Mouse (Mus musculus) midbrain, embryonic 13.5 days (tissue): Measurements from ENCODE around the gene Ddah2. TPM values are rescaled to one million over a fixed set of nuclear protein-coding genes. Genes with fewer than 3 reads are reported as not detected.
A peak's percentile ranks its signal among the peaks of the same experiment; 100 is the strongest.

Experiments
- ATAC-seq: fragments of 200-750 bp; cut with Nextera tagmentation; 2 replicates; pipeline ENCODE4 v1.8.0; 2017; ENCODE audit warnings: mild to moderate bottlenecking, moderate TSS enrichment, moderate library complexity
- H3K27ac ChIP-seq: fragments of 300-500 bp; sonication (generic); 2 replicates; pipeline ENCODE4 v1.5.1; 2015; ENCODE audit warnings: inconsistent platforms, mild to moderate bottlenecking, moderate library complexity
- H3K27me3 ChIP-seq: fragments of 300-500 bp; sonication (generic); 2 replicates; pipeline ENCODE4 v1.6.1; 2015; ENCODE audit warnings: mild to moderate bottlenecking, inconsistent platforms
- H3K36me3 ChIP-seq: fragments of 300-500 bp; sonication (generic); 2 replicates; pipeline ENCODE4 v1.6.1; 2015; ENCODE audit warnings: mild to moderate bottlenecking, inconsistent platforms
- H3K4me1 ChIP-seq: fragments of 300-500 bp; sonication (generic); replicated peaks from 2 replicates; pipeline ENCODE4 v1.6.1; 2015; ENCODE audit warnings: inconsistent platforms
- H3K4me2 ChIP-seq: fragments of 300-500 bp; sonication (generic); replicated peaks from 2 replicates; pipeline ENCODE4 v1.6.1; 2015; ENCODE audit warnings: moderate library complexity, mild to moderate bottlenecking, inconsistent platforms
- H3K4me3 ChIP-seq: fragments of 300-500 bp; sonication (generic); replicated peaks from 2 replicates; pipeline ENCODE4 v1.5.1; 2015; ENCODE audit warnings: mild to moderate bottlenecking, inconsistent platforms
- H3K9ac ChIP-seq: fragments of 300-500 bp; sonication (generic); replicated peaks from 2 replicates; pipeline ENCODE4 v1.6.1; 2015; ENCODE audit warnings: mild to moderate bottlenecking, inconsistent platforms
- H3K9me3 ChIP-seq: fragments of 300-500 bp; sonication (generic); 2 replicates; pipeline ENCODE4 v1.6.1; 2016; ENCODE audit warnings: mild to moderate bottlenecking, inconsistent platforms
- WGBS: fragments of 180-500 bp; shearing (Covaris S2); methylation state at CpG from one replicate; pipeline ENCODE4 v1.1.7; 2015; 5-methylcytosine and 5-hydroxymethylcytosine counted together
- polyA plus RNA-seq: library from polyadenylated mRNA; unstranded; fragments of >200 nt; fragmentation: Nextera tagmentation; extraction: Ambion mirVana; gene quantifications from 2 replicates; pipeline ENCODE4 v1.2.1, GENCODE M21; 2015

Gene Ddah2
- polyA plus RNA-seq, 1 experiment from 2014 or later = 531 TPM

- peaks cover 50% of the 10 kb centered on the region for H3K36me3 ChIP-seq
- no peak overlapping the region for H3K9ac ChIP-seq
- H3K27ac ChIP-seq = no peak overlapping the region
- no peak overlapping the region for H3K4me3 ChIP-seq
- no peaks in the 10 kb centered on the region for H3K9me3 ChIP-seq
- 92% methylated on average over 7 of the region's 7 CpGs for WGBS
- no peak overlapping the region for H3K4me2 ChIP-seq
- H3K27me3 ChIP-seq = no peaks in the 10 kb centered on the region
- ATAC-seq = no peak
- H3K4me1 ChIP-seq = peaks cover 7% of the 10 kb centered on the region
Observed at GRCm38 (mm10) chr17:35104079-35104478, 45.2 kb downstream of the Ddah2 start.

GRCm38 (mm10) chr17:35104754-35105153 lies 45.9 kb downstream of the Ddah2 start:
- Histone ChIP-seq H3K27ac (no peak overlapping the region), H3K9me3 (no peaks in the 10 kb centered on the region), H3K9ac (0 out of 2 replicates have a peak overlapping the region, but pooled peaks have one; percentile 8), H3K4me2 (no peak overlapping the region), H3K4me3 (no peak overlapping the region), H3K27me3 (no peaks in the 10 kb centered on the region), H3K4me1 (peaks cover 7% of the 10 kb centered on the region), H3K36me3 (peaks cover 43% of the 10 kb centered on the region)
- WGBS = 69% methylated on average over 6 of the region's 6 CpGs
- no peak for ATAC-seq

GRCm38 (mm10) chr17:35105740-35106389 lies 47.0 kb downstream of the Ddah2 start:
- ATAC-seq = peak; percentile 35
- Histone ChIP-seq H3K4me2 (peak overlapping the region; percentile 41), H3K9ac (peak overlapping the region; percentile 61), H3K4me1 (peaks cover 7% of the 10 kb centered on the region), H3K9me3 (no peaks in the 10 kb centered on the region), H3K4me3 (0 out of 2 replicates have a peak overlapping the region, but pooled peaks have one; percentile 13), H3K27me3 (no peaks in the 10 kb centered on the region), H3K27ac (peak overlapping the region; percentile 40), H3K36me3 (peaks cover 32% of the 10 kb centered on the region)
- 19% methylated on average over 13 of the region's 13 CpGs for WGBS

- H3K4me3 ChIP-seq = no peak overlapping the region
- no peaks in the 10 kb centered on the region for H3K9me3 ChIP-seq
- H3K9ac ChIP-seq = no peak overlapping the region; the same call in 1 of the 2 replicates
- peak; percentile 24; the same call in 1 of the 2 replicates for ATAC-seq
- H3K27ac ChIP-seq = peak overlapping the region; percentile 40
- WGBS = 67% methylated on average over 3 of the region's 3 CpGs
- no peak overlapping the region for H3K4me2 ChIP-seq
- H3K4me1 ChIP-seq = peaks cover 7% of the 10 kb centered on the region
- peaks cover 25% of the 10 kb centered on the region for H3K36me3 ChIP-seq
- H3K27me3 ChIP-seq = no peaks in the 10 kb centered on the region
Observed at GRCm38 (mm10) chr17:35106522-35106921, 47.7 kb downstream of the Ddah2 start.

GRCm38 (mm10) chr17:35108097-35108496 lies 49.3 kb downstream of the Ddah2 start, which contains the start of gene Ly6g5c:
Ly6g5c (plus strand) TSS chr17:35108279.
- H3K9ac ChIP-seq = 0 out of 2 replicates have a peak within 1 kb of the TSS, but pooled peaks have one; percentile 15
- peaks cover 7% of the 10 kb centered on the region for H3K4me1 ChIP-seq
- H3K27me3 ChIP-seq = no peaks in the 10 kb centered on the region
- WGBS = 87% methylated on average over 6 of the region's 6 CpGs
- H3K36me3 ChIP-seq = peaks cover 10% of the 10 kb centered on the region
- no peak for ATAC-seq
- no peak within 1 kb of the TSS for H3K27ac ChIP-seq
- no peaks in the 10 kb centered on the region for H3K9me3 ChIP-seq
- H3K4me3 ChIP-seq = no peak within 1 kb of the TSS
- no peak within 1 kb of the TSS for H3K4me2 ChIP-seq

Other genes starting within 250 kb of the Ddah2 start
- gene Stk19, start 222.1 kb upstream of the Ddah2 start, polyA plus RNA-seq = 38.5 and 40.5 TPM in 2 replicates
- 74.7 and 76.1 TPM in 2 replicates for gene Dxo, start 222.0 kb upstream of the Ddah2 start, polyA plus RNA-seq
- gene Skiv2l, start 208.8 kb upstream of the Ddah2 start, polyA plus RNA-seq = 59.3 and 61.3 TPM in 2 replicates
- gene Nelfe, start 208.6 kb upstream of the Ddah2 start, polyA plus RNA-seq = 95.0 and 100 TPM in 2 replicates
- gene Cfb, start 196.5 kb upstream of the Ddah2 start, polyA plus RNA-seq = 1.7 and 2.2 TPM in 2 replicates
- gene Zbtb12, start 179.6 kb upstream of the Ddah2 start, polyA plus RNA-seq = 13.2 and 16.3 TPM in 2 replicates
- 0.08 TPM in 1 of 2 replicates, not detected in the other for gene Gm20547, start 177.0 kb upstream of the Ddah2 start, polyA plus RNA-seq
- gene C2, start 160.8 kb upstream of the Ddah2 start, polyA plus RNA-seq = 1.2 and 2.1 TPM in 2 replicates
- gene Ehmt2, start 160.6 kb upstream of the Ddah2 start, polyA plus RNA-seq = 105 and 114 TPM in 2 replicates
- gene Slc44a4, start 144.6 kb upstream of the Ddah2 start, polyA plus RNA-seq = 0.09 TPM in 1 of 2 replicates, not detected in the other
- gene Neu1, start 127.8 kb upstream of the Ddah2 start, polyA plus RNA-seq = 25.5 and 25.9 TPM in 2 replicates
- gene Hspa1b, start 99.8 kb upstream of the Ddah2 start, polyA plus RNA-seq = 0.10 and 0.11 TPM in 2 replicates
- not detected in 2 replicates for gene Gm20481, start 89.1 kb upstream of the Ddah2 start, polyA plus RNA-seq
- gene Hspa1a, start 86.9 kb upstream of the Ddah2 start, polyA plus RNA-seq = 2.8 and 2.9 TPM in 2 replicates
- gene Hspa1l, start 86.3 kb upstream of the Ddah2 start, polyA plus RNA-seq = 0.55 and 1.5 TPM in 2 replicates
- gene Lsm2, start 77.2 kb upstream of the Ddah2 start, polyA plus RNA-seq = 141 and 150 TPM in 2 replicates
- 61.0 and 69.1 TPM in 2 replicates for gene Vars, start 58.0 kb upstream of the Ddah2 start, polyA plus RNA-seq
- 0.13 and 0.20 TPM in 2 replicates for gene Vwa7, start 42.5 kb upstream of the Ddah2 start, polyA plus RNA-seq
- gene Sapcd1, start 31.0 kb upstream of the Ddah2 start, polyA plus RNA-seq = 3.8 and 4.3 TPM in 2 replicates
- gene Msh5, start 12.3 kb upstream of the Ddah2 start, polyA plus RNA-seq = 3.3 and 3.7 TPM in 2 replicates
- gene Clic1, start 9.1 kb upstream of the Ddah2 start, polyA plus RNA-seq = 93.7 and 99.6 TPM in 2 replicates
- gene Ly6g6c, start 6.4 kb downstream of the Ddah2 start, polyA plus RNA-seq = not detected in 2 replicates
- 0.45 and 0.50 TPM in 2 replicates for gene Mpig6b, start 7.1 kb downstream of the Ddah2 start, polyA plus RNA-seq
- gene Ly6g6e, start 17.9 kb downstream of the Ddah2 start, polyA plus RNA-seq = 0.18 and 0.32 TPM in 2 replicates
- gene Ly6g6d, start 19.0 kb downstream of the Ddah2 start, polyA plus RNA-seq = 1.0 and 1.9 TPM in 2 replicates
- 0.18 and 0.19 TPM in 2 replicates for gene Ly6g6f, start 26.6 kb downstream of the Ddah2 start, polyA plus RNA-seq
- 85.1 and 86.5 TPM in 2 replicates for gene Abhd16a, start 30.2 kb downstream of the Ddah2 start, polyA plus RNA-seq
- gene Ly6g5c, start 49.2 kb downstream of the Ddah2 start, polyA plus RNA-seq = not detected in 2 replicates
- gene Ly6g5b, start 56.4 kb downstream of the Ddah2 start, polyA plus RNA-seq = 1.4 and 1.7 TPM in 2 replicates
- gene Gpank1, start 62.4 kb downstream of the Ddah2 start, polyA plus RNA-seq = 27.1 and 30.4 TPM in 2 replicates
- gene Csnk2b, start 63.0 kb downstream of the Ddah2 start, polyA plus RNA-seq = 293 and 316 TPM in 2 replicates
- gene D17H6S53E, start 67.3 kb downstream of the Ddah2 start, polyA plus RNA-seq = 9.2 and 9.4 TPM in 2 replicates
- gene Apom, start 73.0 kb downstream of the Ddah2 start, polyA plus RNA-seq = 0.53 and 0.63 TPM in 2 replicates
- 93.7 and 93.9 TPM in 2 replicates for gene Bag6, start 76.1 kb downstream of the Ddah2 start, polyA plus RNA-seq
- gene Prrc2a, start 105.9 kb downstream of the Ddah2 start, polyA plus RNA-seq = 209 and 228 TPM in 2 replicates
- 4.9 and 7.0 TPM in 2 replicates for gene Aif1, start 117.0 kb downstream of the Ddah2 start, polyA plus RNA-seq
- 4.8 and 7.1 TPM in 2 replicates for gene Lst1, start 129.4 kb downstream of the Ddah2 start, polyA plus RNA-seq
- 0.35 and 0.76 TPM in 2 replicates for gene Ltb, start 135.4 kb downstream of the Ddah2 start, polyA plus RNA-seq
- gene Tnf, start 143.0 kb downstream of the Ddah2 start, polyA plus RNA-seq = not detected in 2 replicates
- gene Lta, start 146.3 kb downstream of the Ddah2 start, polyA plus RNA-seq = 0.11 and 0.23 TPM in 2 replicates
- 0.57 and 0.79 TPM in 2 replicates for gene Gm16181, start 161.8 kb downstream of the Ddah2 start, polyA plus RNA-seq
- 41.6 and 43.0 TPM in 2 replicates for gene Atp6v1g2, start 174.6 kb downstream of the Ddah2 start, polyA plus RNA-seq
- 8.3 and 11.0 TPM in 2 replicates for gene Nfkbil1, start 176.8 kb downstream of the Ddah2 start, polyA plus RNA-seq
- gene Ddx39b, start 182.7 kb downstream of the Ddah2 start, polyA plus RNA-seq = 460 and 465 TPM in 2 replicates
- 49.5 and 52.5 TPM in 2 replicates for gene H2-D1, start 203.7 kb downstream of the Ddah2 start, polyA plus RNA-seq